Mouse (Mus musculus) hematopoietic stem cell, adult 5-6 weeks (primary cell): ENCODE measurements around the gene Tas2r140. TPM values are rescaled to one million over a fixed set of nuclear protein-coding genes. Genes with fewer than 3 reads are reported as not detected.

Source experiments
- ATAC-seq, 2 experiments: fragments of 125-278 bp in 1 of 2; replicated peaks in 1 of 2; 2 replicates each; pipeline ENCODE4 v1.8.0; 2016 to 2017; ENCODE audit warnings: inconsistent platforms in 2 of 2, mild to moderate bottlenecking in 2 of 2, moderate number of reproducible peaks in 2 of 2, low read depth in 1 of 2, moderate TSS enrichment in 1 of 2; ENCODE audit not compliant: low FRiP score in 2 of 2, poor library complexity in 2 of 2, severe bottlenecking in 2 of 2, insufficient read depth in 1 of 2, low TSS enrichment in 1 of 2
- total RNA-seq: library from RNA; stranded (forward); fragments of 172-1452, 232-1000 nt; gene quantifications from 2 replicates; pipeline ENCODE4 v1.2.3, GENCODE M21; 2017

Tas2r140 gene
- total RNA-seq, result not detected in 2 replicates

DNA sequence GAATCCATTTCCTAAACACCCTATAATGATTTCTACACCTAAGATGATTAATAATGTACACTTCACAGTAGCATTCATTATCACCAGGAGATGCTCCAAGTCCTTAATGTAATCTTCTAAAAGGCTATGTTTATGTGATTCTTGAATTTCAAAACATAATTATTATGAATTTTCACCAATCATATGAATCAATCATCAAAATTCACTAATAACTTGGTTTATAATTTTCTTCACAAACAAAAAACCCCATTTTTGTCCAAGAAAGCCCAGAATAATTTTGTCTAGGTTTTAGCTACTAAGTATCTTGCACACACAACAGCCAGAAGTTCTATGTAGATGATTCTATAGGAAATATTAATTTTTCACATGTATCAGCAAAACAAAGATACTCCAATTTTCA is at the start of gene Tas2r140:
TSS of gene Tas2r140 (minus strand) at position 101 of the 400 bp plus-strand sequence.
- ATAC-seq, result no peak

DNA sequence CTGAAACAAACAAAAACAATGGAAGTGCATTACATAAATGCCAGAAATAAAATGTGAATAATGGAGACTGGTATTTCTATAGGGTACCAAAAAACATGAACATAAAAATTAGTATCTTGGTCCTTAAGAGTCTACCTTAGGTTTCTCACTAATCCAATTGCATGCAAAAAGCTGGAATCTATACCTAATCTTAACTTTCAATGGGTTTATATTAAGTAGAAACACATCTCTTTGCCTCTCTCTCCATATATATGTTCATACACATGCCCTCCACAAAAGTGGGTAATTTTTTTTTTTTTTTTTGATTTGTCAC is 48.9 kb upstream of the Tas2r140 start, which contains the start of gene Smim10l1:
TSS of gene Smim10l1 (plus strand) at position 301 of the 313 bp plus-strand sequence.
- no peak for ATAC-seq

DNA sequence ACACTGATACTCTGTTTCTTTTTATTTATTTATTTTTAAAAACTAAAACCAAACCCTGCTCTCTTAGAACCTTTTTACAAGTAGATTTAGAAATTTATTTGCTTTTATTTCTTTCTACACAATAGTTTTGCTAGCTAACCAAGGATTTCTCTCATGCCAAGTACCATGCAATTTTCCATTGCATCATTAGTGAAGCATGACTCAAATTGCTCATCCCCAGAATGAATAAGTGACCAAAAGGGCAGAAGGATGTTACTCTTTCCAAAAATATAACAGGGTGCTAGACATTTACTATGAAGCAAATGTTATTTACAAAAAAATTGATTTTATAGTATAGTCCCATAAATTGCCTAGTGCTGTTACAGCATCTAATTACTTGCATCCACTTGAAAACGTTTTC is 46.8 kb upstream of the Tas2r140 start:
- no peak for ATAC-seq

DNA sequence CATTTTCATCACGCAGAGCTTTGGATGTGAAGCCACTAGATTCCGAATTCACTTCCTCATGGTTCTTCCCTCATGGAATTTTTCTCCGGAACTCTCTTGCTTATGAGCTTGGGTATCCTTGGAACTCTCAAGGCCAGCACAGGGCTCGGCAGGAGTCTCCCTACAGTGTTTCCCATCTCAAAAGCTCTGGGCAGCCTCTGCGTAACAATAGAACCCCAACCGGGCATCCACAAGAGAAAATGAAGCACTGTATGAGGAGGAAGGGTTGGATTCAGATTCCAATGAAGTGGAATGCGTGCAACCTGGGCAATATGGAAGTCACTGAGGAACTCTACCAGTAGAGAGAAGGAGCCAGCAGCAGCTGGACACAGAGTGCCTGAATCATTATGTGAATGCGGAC is 36.6 kb upstream of the Tas2r140 start:
- no peak for ATAC-seq

DNA sequence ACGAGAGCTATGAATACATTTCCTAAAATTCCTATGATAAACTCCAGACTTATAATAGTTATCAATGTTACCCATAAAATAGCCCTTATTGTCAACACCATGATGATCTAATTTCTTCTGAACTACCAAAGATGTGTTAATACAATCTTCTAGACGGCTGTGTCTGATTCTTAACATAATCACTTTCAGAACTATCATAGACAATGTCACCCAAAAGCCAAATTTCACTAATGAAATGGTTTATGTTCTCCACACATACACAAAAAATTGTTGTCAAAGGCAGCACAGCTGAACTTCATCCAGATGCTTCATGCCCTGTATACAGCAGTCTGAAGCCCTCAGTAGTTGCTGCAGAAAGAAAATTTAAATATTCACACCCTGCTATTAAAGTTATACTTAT is 18.6 kb downstream of the Tas2r140 start, which contains the start of gene Tas2r103:
TSS of gene Tas2r103 (minus strand) at position 101 of the 400 bp plus-strand sequence.
- no peak for ATAC-seq

Other genes with a start within 250 kb of the Tas2r140 start
- not detected in 2 replicates for gene Tas2r123, start 208.7 kb downstream of the Tas2r140 start, total RNA-seq
- not detected in 2 replicates for gene Tas2r116, start 200.4 kb downstream of the Tas2r140 start, total RNA-seq
- gene Tas2r110, start 187.8 kb downstream of the Tas2r140 start, total RNA-seq, result not detected in 2 replicates
- gene Tas2r113, start 162.8 kb downstream of the Tas2r140 start, total RNA-seq, result not detected in 2 replicates
- not detected in 2 replicates for gene Tas2r125, start 146.2 kb downstream of the Tas2r140 start, total RNA-seq
- not detected in 2 replicates for gene Tas2r129, start 104.7 kb downstream of the Tas2r140 start, total RNA-seq
- gene Tas2r131, start 97.9 kb downstream of the Tas2r140 start, total RNA-seq, result not detected in 2 replicates
- not detected in 2 replicates for gene Tas2r109, start 74.9 kb downstream of the Tas2r140 start, total RNA-seq
- gene Tas2r103, start 18.7 kb downstream of the Tas2r140 start, total RNA-seq, result not detected in 2 replicates
- 119 and 149 TPM in 2 replicates for gene Smim10l1, start 49.1 kb upstream of the Tas2r140 start, total RNA-seq
- not detected in 2 replicates for gene 5530400C23Rik, start 236.4 kb upstream of the Tas2r140 start, total RNA-seq